Mouse (Mus musculus): ENCODE data around the gene Cacng7.

DNA sequence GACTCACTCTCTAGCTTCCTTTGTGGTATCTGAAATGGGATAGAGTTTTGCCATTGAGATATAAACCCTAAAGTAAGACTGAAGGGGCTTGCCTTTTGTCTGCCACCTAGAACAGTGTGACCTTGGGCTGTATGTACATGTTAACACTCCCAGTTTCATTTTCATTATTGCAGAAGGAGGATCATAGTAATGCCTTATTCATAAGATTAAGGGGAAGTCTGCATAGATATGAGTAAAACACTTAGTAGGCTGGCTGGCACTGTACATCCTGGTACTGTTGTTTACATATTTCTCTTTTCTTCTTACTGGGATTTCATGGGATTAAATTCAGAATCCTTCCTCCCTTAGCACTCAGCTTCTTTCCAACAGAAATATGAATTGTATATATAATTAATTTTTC lies 67.2 kb downstream of the Cacng7 start:
- TF ChIP-seq CTCF (IDR thresholded peaks at IDR 0.05) (no peak), POLR2A (IDR thresholded peaks at IDR 0.05; ENCODE audit: insufficient read depth, low read depth, low read length) (no peak)

All from heart, adult 2 months (tissue).